Mouse (Mus musculus): ENCODE measurements at regions not wholly inside any gene's neighbourhood (a gene's known extent, or its start where the extent isn't known, plus 50 kb on each side); places are given as distances from the start of the nearest gene placed in this dataset.

GRCm38 (mm10) chr3:101749841-101750240 is 98.9 kb downstream of the Mab21l3 start:
- no peak for DNase-seq (ENCODE audit: extremely low read depth, low read depth)

DNA sequence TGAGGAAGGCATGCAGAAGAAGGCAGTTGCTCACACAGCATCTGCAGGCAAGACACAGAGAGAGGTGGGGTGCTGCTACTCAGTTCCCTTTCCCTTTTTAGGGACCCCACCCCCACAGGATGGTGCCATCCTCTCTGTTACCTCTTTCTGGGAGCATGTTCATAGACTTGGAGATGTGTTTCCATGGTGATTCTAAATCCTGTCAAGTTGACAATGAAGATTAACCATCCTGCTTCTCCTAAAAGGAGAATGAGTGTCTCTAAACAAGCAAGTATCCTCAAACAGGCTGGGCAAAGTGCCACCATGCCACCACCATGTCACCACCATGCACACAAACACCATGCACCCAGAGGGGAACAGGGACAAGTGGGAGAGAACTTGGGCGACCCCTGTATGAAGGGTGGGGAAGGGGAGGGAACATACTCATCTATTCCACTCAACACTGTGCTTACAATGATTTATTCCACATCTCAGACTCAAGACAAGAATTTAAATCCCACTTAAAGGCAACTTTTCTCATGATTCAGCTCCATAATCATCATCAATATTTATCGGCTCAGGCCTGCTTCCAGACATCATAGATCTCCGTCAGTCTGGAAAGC is 99.6 kb downstream of the Mab21l3 start:
- DNase-seq (ENCODE audit: extremely low read depth, low read depth), result no peak

DNA sequence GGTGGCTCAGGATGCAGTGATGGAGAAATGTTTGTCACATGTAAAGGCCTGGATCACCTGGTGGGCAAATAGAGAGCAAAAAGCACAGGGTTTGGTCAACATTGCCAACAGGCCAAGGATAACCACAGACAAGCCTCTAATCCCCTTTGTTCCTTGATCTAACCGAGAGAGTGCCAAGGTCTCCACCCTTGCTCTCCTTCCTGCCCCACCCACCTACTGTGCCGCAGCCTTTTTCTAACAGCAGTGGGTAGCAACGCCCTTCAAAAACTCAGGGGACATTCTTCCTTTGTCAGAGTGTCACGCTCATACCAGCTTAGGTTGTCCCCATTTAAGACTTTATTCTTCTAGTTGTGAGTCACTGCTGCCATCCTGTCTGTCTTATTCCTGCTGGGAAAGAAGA is 100.6 kb downstream of the Mab21l3 start:
- no peak for DNase-seq (ENCODE audit: extremely low read depth, low read depth)

DNA sequence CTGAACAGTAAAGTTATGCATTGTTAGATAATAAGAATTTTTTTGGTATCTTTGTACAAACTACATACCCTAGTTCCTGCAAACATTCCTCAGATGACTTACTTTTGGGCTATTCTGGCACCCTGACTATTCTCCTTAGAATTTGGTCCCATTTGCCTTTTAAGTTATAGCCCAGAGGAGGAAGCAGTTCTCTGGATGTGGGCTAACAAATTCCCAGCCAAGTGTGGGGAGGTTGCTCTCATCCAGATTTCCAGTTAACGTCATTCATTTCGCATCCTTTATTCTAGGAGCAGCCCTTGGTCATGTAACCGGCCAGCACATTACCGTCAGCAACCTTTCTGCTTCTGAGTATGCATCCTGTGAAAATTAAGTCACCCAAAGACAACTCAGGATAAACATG is 107.9 kb downstream of the Mab21l3 start:
- DNase-seq (ENCODE audit: extremely low read depth, low read depth), result no peak

GRCm38 (mm10) chr3:101737197-101737596 is 111.6 kb downstream of the Mab21l3 start:
- no peak for DNase-seq (ENCODE audit: extremely low read depth, low read depth)

GRCm38 (mm10) chr3:101729044-101729443 is 119.7 kb downstream of the Mab21l3 start:
- no peak for DNase-seq (ENCODE audit: extremely low read depth, low read depth)

- DNase-seq (ENCODE audit: extremely low read depth, low read depth), result no peak
These were observed 118.4 kb upstream of the Atp1a1 start for GRCm38 (mm10) chr3:101722926-101723325.

- no peak for DNase-seq (ENCODE audit: extremely low read depth, low read depth)
These were observed 117.5 kb upstream of the Atp1a1 start for GRCm38 (mm10) chr3:101722001-101722400.

DNA sequence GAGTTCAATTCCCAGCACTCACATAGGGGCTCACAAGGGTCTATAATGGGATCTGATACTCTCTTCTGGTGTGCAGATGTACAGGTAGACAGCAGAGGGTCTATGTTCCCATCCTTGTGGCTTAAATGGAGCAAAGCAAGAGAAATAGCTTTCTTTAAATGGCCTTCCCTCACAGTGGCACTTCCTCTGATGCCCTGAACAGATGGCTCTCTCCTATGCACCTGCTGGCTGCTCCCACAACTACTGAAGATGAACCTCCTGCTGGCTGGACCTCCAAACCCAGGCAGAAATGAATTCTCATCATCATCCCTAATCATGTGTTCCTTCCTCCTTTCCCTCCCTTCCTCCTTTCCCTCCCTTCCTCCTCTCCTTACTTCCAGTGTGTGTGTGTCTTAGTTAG is 110.9 kb upstream of the Atp1a1 start:
- no peak for DNase-seq (ENCODE audit: extremely low read depth, low read depth)

DNA sequence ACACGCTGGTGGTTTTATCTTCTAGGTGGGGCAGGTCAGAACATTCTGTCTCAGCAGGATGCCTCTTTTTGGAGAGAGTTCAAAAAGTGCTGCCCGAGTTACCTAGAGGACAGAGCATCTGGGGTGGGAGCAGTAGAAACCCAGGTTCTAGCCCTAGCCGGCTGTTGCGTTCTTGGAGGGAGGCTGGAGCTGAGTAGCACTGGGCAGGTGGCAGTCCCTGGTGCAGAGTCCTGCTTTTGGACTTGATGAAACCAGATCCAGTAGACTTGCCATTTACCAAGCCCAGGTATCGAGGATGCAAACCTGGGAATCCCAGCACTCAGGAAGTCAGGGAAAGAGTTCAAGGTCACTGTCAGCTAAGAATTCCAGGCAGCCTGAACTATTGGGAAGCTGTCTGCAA is 110.3 kb upstream of the Atp1a1 start:
- DNase-seq (ENCODE audit: extremely low read depth, low read depth), result no peak

DNA sequence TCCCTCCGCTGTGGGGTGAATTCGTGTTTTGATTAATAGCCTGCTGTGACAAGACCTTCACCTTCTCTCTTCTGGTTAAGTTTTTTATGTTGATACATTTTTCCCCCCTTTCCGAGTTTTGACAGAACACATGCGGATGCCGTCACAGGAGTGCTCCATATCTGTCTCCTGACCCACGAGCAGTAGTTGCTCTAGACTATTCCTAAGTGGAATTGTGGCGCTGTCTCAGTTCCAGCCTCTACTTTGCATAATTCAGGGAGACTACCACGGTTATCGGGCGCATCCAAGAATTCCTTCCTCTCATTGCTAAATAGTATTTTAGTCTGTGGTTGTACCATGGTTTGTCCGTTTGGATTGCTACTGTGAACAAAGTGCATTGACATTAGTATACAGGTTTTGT is 109.2 kb upstream of the Atp1a1 start:
- DNase-seq (ENCODE audit: extremely low read depth, low read depth), result no peak

GRCm38 (mm10) chr3:101713138-101713638 is 108.7 kb upstream of the Atp1a1 start:
- no peak for DNase-seq (ENCODE audit: extremely low read depth, low read depth)

GRCm38 (mm10) chr3:101712666-101713065 is 108.2 kb upstream of the Atp1a1 start:
- no peak for DNase-seq (ENCODE audit: extremely low read depth, low read depth)

GRCm38 (mm10) chr3:101711594-101712171 is 107.2 kb upstream of the Atp1a1 start:
- no peak for DNase-seq (ENCODE audit: extremely low read depth, low read depth)

DNA sequence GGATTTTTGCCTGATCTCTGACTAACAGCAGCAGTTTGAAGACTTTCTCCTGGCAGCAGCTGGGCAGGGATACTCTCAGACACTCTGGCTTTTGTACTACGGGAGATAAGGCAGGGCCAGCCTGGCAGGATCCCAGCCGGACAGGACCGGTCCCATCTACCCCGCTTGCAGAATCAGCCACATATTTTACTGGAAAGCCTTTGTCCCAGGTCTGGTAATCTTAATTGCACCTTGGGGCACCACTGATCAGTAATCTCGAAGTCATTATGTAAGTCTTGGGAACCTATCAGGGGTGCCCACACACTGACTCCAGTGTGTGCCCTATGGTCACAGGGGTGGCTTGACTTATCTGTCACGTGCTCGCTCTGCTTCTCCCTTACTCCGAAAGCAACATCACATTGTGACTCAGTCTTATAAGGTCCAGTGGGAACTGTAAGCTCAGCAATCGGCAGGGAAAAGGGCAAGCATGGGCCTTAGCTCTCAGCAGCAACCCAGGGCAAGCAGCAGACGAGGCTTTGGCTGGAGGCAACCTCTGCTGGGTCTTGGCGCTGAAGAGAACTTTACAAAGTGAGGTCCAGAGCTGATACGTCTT is 105.0 kb upstream of the Atp1a1 start:
- no peak for DNase-seq (ENCODE audit: extremely low read depth, low read depth)

- no peak for DNase-seq (ENCODE audit: extremely low read depth, low read depth)
These were observed 104.3 kb upstream of the Atp1a1 start for GRCm38 (mm10) chr3:101708821-101709220.

GRCm38 (mm10) chr3:101704919-101705318 is 100.4 kb upstream of the Atp1a1 start:
- no peak for DNase-seq (ENCODE audit: extremely low read depth, low read depth)

DNA sequence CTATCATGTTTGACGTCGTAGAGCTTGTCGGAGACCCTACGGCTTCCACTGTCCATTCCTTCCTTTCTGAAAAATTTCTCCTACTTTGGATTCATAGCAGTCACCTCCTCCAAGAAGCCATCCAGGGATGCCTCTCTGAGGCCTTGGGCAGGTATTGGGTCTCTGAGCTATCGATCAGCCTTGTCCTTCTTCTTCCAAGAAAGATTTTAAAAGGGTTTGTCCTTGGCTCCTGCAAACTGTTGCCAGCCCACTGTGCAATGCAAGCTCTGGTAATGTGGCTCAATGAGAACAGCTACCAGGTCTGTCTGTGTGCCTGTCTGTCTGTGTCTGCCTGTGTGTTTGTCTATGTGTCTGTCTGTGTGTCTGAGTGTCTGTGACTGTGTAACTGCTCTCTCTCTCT is 99.8 kb upstream of the Atp1a1 start:
- DNase-seq (ENCODE audit: extremely low read depth, low read depth), result no peak

GRCm38 (mm10) chr3:101701763-101702173 is 97.3 kb upstream of the Atp1a1 start:
- no peak for DNase-seq (ENCODE audit: extremely low read depth, low read depth)

- DNase-seq (ENCODE audit: extremely low read depth, low read depth), result no peak
These were observed 96.6 kb upstream of the Atp1a1 start for GRCm38 (mm10) chr3:101700974-101701610.

DNA sequence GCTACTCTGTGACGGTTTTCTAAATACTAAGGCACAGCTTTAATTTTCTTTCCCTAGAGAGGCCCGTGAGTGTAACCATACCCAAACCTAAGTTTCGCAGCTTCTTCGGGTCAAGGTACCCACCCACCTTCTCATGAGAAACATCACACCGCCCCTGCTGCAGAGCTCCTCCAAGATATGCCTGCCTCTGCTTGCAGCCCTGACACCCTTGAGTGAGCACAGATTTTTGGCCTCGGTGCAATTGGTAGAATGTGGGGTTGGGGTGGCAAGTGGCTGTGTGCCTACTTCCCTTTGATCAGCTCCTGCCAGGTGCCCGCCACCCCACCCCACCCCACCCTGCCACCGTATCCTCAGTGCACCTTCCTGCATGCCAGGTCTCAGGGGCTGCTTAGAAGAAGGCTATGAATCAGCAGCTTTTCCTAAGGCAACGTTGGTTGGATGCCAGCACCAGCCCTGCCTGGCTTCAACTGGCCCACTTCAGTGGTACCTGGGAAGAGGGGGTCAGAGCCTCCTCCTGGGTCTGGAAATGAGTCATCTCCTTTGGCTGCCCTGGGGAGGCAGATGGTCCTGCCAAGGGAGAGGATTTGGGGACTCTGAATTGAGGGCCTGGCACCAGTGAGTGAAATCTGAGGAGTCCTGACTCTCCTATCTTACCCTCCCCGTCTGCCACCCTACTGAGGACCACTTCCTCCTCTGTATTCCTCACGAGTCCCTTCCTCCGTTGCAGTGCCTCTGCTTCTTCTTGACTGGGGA is 95.6 kb upstream of the Atp1a1 start:
- no peak for DNase-seq (ENCODE audit: extremely low read depth, low read depth)

GRCm38 (mm10) chr3:101696832-101697231 is 92.3 kb upstream of the Atp1a1 start:
- peak; percentile 3 for DNase-seq (ENCODE audit: extremely low read depth, low read depth)

Data from MEL-GATA-1-ER (cell line).